Mouse (Mus musculus): Measurements from ENCODE around the gene Epm2aip1. TPM values are rescaled to one million over a fixed set of nuclear protein-coding genes. Genes with fewer than 3 reads are reported as not detected.

The Epm2aip1 gene
- polyA plus RNA-seq, 1 experiment from 2014 or later: 50.7 TPM

GRCm38 (mm10) chr9:111289294-111289831 is 17.6 kb downstream of the Epm2aip1 start:
- Histone ChIP-seq H3K27me3 (replicated peaks) (no peaks in the 10 kb centered on the region), H3K4me1 (peaks cover 16% of the 10 kb centered on the region; the same call in 1 of the 2 replicates), H3K4me2 (peak overlapping the region; percentile 11; the same call in 1 of the 2 replicates), H3K36me3 (no peaks in the 10 kb centered on the region), H3K4me3 (replicated peaks) (no peak overlapping the region), H3K27ac (replicated peaks) (no peak overlapping the region), H3K9me3 (replicated peaks) (no peaks in the 10 kb centered on the region), H3K9ac (replicated peaks) (no peak overlapping the region)
- WGBS: 60% methylated on average over 9 of the region's 9 CpGs
- peak; percentile 18; the same call in 1 of the 2 replicates for ATAC-seq (ENCODE audit: low FRiP score)

GRCm38 (mm10) chr9:111289832-111290339 is 18.2 kb downstream of the Epm2aip1 start:
- Histone ChIP-seq H3K36me3 (no peaks in the 10 kb centered on the region), H3K4me2 (peak overlapping the region; percentile 11; the same call in 1 of the 2 replicates), H3K9me3 (replicated peaks) (no peaks in the 10 kb centered on the region), H3K27ac (replicated peaks) (no peak overlapping the region), H3K4me3 (replicated peaks) (no peak overlapping the region), H3K9ac (replicated peaks) (no peak overlapping the region), H3K4me1 (peaks cover 16% of the 10 kb centered on the region; the same call in 1 of the 2 replicates), H3K27me3 (replicated peaks) (no peaks in the 10 kb centered on the region)
- ATAC-seq (ENCODE audit: low FRiP score): peak; percentile 49
- whole genome bisulfite sequencing: 16% methylated on average over 21 of the region's 21 CpGs

- Histone ChIP-seq H3K27ac (replicated peaks) (no peak overlapping the region), H3K9ac (replicated peaks) (no peak overlapping the region), H3K4me2 (no peak overlapping the region; the same call in 1 of the 2 replicates), H3K4me3 (replicated peaks) (no peak overlapping the region), H3K4me1 (peaks cover 13% of the 10 kb centered on the region; the same call in 1 of the 2 replicates), H3K36me3 (no peaks in the 10 kb centered on the region), H3K27me3 (replicated peaks) (no peaks in the 10 kb centered on the region), H3K9me3 (replicated peaks) (no peaks in the 10 kb centered on the region)
- WGBS: 50% methylated on average over 11 of the region's 11 CpGs
- peak; percentile 46; the same call in 1 of the 2 replicates for ATAC-seq (ENCODE audit: low FRiP score)
These were observed 18.9 kb downstream of the Epm2aip1 start for GRCm38 (mm10) chr9:111290539-111291100.

- H3K9ac ChIP-seq (replicated peaks): no peak overlapping the region
- WGBS: 88% methylated on average over 4 of the region's 4 CpGs
- no peaks in the 10 kb centered on the region for H3K27me3 ChIP-seq (replicated peaks)
- H3K4me2 ChIP-seq: no peak overlapping the region
- H3K36me3 ChIP-seq: no peaks in the 10 kb centered on the region
- no peak for ATAC-seq (ENCODE audit: low FRiP score)
- no peak overlapping the region for H3K4me3 ChIP-seq (replicated peaks)
- H3K27ac ChIP-seq (replicated peaks): no peak overlapping the region
- H3K9me3 ChIP-seq (replicated peaks): no peaks in the 10 kb centered on the region
- H3K4me1 ChIP-seq: peaks cover 10% of the 10 kb centered on the region; the same call in 1 of the 2 replicates
These were observed 21.5 kb downstream of the Epm2aip1 start for GRCm38 (mm10) chr9:111293234-111293633.

- 99% methylated on average over 6 of the region's 6 CpGs for WGBS
- Histone ChIP-seq H3K9ac (replicated peaks) (no peak overlapping the region), H3K27me3 (replicated peaks) (no peaks in the 10 kb centered on the region), H3K27ac (replicated peaks) (no peak overlapping the region), H3K4me1 (peaks cover 7% of the 10 kb centered on the region; the same call in 1 of the 2 replicates), H3K36me3 (no peaks in the 10 kb centered on the region), H3K9me3 (replicated peaks) (no peaks in the 10 kb centered on the region), H3K4me2 (no peak overlapping the region), H3K4me3 (replicated peaks) (no peak overlapping the region)
- no peak for ATAC-seq (ENCODE audit: low FRiP score)
These were observed 23.2 kb downstream of the Epm2aip1 start for GRCm38 (mm10) chr9:111294911-111295310.

GRCm38 (mm10) chr9:111295323-111295722 is 23.6 kb downstream of the Epm2aip1 start:
- Histone ChIP-seq H3K9me3 (replicated peaks) (no peaks in the 10 kb centered on the region), H3K27ac (replicated peaks) (no peak overlapping the region), H3K4me3 (replicated peaks) (no peak overlapping the region), H3K4me2 (no peak overlapping the region), H3K27me3 (replicated peaks) (no peaks in the 10 kb centered on the region), H3K4me1 (peaks cover 3% of the 10 kb centered on the region; the same call in 1 of the 2 replicates), H3K9ac (replicated peaks) (no peak overlapping the region), H3K36me3 (no peaks in the 10 kb centered on the region)
- WGBS: 76% methylated on average over 2 of the region's 2 CpGs
- ATAC-seq (ENCODE audit: low FRiP score): no peak

- Histone ChIP-seq H3K4me2 (no peak overlapping the region), H3K4me1 (no peaks in the 10 kb centered on the region), H3K9ac (replicated peaks) (no peak overlapping the region), H3K9me3 (replicated peaks) (no peaks in the 10 kb centered on the region), H3K4me3 (replicated peaks) (no peak overlapping the region), H3K36me3 (no peaks in the 10 kb centered on the region), H3K27ac (replicated peaks) (no peak overlapping the region), H3K27me3 (replicated peaks) (no peaks in the 10 kb centered on the region)
- WGBS: 75% methylated on average over 7 of the region's 7 CpGs
- ATAC-seq (ENCODE audit: low FRiP score): no peak
These were observed 24.7 kb downstream of the Epm2aip1 start for GRCm38 (mm10) chr9:111296433-111296832.

- Histone ChIP-seq H3K9ac (replicated peaks) (no peak overlapping the region), H3K9me3 (replicated peaks) (no peaks in the 10 kb centered on the region), H3K4me2 (no peak overlapping the region), H3K4me3 (replicated peaks) (no peak overlapping the region), H3K27ac (replicated peaks) (no peak overlapping the region), H3K36me3 (no peaks in the 10 kb centered on the region), H3K4me1 (no peaks in the 10 kb centered on the region), H3K27me3 (replicated peaks) (no peaks in the 10 kb centered on the region)
- 76% methylated on average over 2 of the region's 2 CpGs for WGBS
- ATAC-seq (ENCODE audit: low FRiP score): no peak
These were observed 26.9 kb downstream of the Epm2aip1 start for GRCm38 (mm10) chr9:111298606-111299005.

- WGBS: 50% methylated on average over 12 of the region's 12 CpGs
- H3K27ac ChIP-seq (replicated peaks): no peak overlapping the region
- H3K4me1 ChIP-seq: no peaks in the 10 kb centered on the region
- H3K36me3 ChIP-seq: no peaks in the 10 kb centered on the region
- H3K27me3 ChIP-seq (replicated peaks): no peaks in the 10 kb centered on the region
- H3K4me3 ChIP-seq (replicated peaks): no peak overlapping the region
- ATAC-seq (ENCODE audit: low FRiP score): no peak
- H3K9me3 ChIP-seq (replicated peaks): no peaks in the 10 kb centered on the region
- no peak overlapping the region for H3K9ac ChIP-seq (replicated peaks)
- no peak overlapping the region for H3K4me2 ChIP-seq
These were observed 30.6 kb downstream of the Epm2aip1 start for GRCm38 (mm10) chr9:111302196-111302831.

GRCm38 (mm10) chr9:111304036-111304435 is 32.3 kb downstream of the Epm2aip1 start:
- 92% methylated on average over 6 of the region's 6 CpGs for WGBS
- H3K27ac ChIP-seq (replicated peaks): no peak overlapping the region
- no peak overlapping the region for H3K4me3 ChIP-seq (replicated peaks)
- H3K27me3 ChIP-seq (replicated peaks): 0 out of 2 replicates have a peak, but pooled peaks cover 3% of the 10 kb centered on the region
- no peaks in the 10 kb centered on the region for H3K9me3 ChIP-seq (replicated peaks)
- no peaks in the 10 kb centered on the region for H3K36me3 ChIP-seq
- H3K9ac ChIP-seq (replicated peaks): no peak overlapping the region
- no peak for ATAC-seq (ENCODE audit: low FRiP score)
- H3K4me2 ChIP-seq: no peak overlapping the region
- H3K4me1 ChIP-seq: no peaks in the 10 kb centered on the region

- H3K9me3 ChIP-seq (replicated peaks): no peaks in the 10 kb centered on the region
- peaks cover 2% of the 10 kb centered on the region for H3K4me1 ChIP-seq
- ATAC-seq (ENCODE audit: low FRiP score): no peak
- no peak overlapping the region for H3K4me3 ChIP-seq (replicated peaks)
- peaks cover 20% of the 10 kb centered on the region for H3K27me3 ChIP-seq (replicated peaks)
- H3K9ac ChIP-seq (replicated peaks): no peak overlapping the region
- H3K4me2 ChIP-seq: no peak overlapping the region
- no peak overlapping the region for H3K27ac ChIP-seq (replicated peaks)
- H3K36me3 ChIP-seq: no peaks in the 10 kb centered on the region
- WGBS: 67% methylated on average over 7 of the region's 7 CpGs
These were observed 34.4 kb downstream of the Epm2aip1 start for GRCm38 (mm10) chr9:111306142-111306541.
